ENCODE assay signal across 34 mouse cellular contexts in the genomic region with DNA sequence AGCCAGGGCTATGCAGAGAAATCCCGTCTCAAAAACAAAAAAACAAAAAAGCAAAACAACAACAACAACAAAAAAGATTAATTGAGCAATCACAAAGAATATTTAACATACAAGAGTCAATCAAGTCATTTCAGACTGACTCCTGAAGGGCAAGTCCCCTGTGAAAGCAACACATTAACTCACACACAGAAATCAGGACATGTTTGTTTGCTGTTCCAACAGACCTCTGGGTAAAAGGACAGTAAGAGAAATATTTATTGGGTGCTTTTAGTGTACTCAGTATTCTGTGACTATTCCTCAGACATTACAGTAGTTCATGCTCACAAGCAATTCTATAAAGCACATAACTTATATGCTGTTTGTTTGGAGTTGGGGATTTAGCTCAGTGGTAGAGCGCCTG.
"Had no signal": no experiment of that assay in that cellular context is flagged by ENCODE, and none has a peak within 500 bp of the region (broad histone marks: within the 10 kb centered on the region; RNA-seq: fewer than 3 reads in every experiment).

No protein-coding gene starts in this region.

- H3K4me3 ChIP-seq: heart, adult 2 months; heart, embryonic 10.5 days; heart, embryonic 12.5 days; heart, embryonic 13.5 days; heart, embryonic 15.5 days; hindbrain, embryonic 10.5 days; hindbrain, embryonic 12.5 days; hindbrain, embryonic 13.5 days; hindbrain, embryonic 15.5 days; intestine, embryonic 15.5 days; kidney, embryonic 15.5 days; layer of hippocampus, adult 2 months had no signal

- H3K4me2 ChIP-seq: heart, embryonic 11.5 days; heart, embryonic 12.5 days; heart, embryonic 13.5 days; heart, embryonic 15.5 days; hindbrain, embryonic 12.5 days; hindbrain, embryonic 13.5 days; hindbrain, embryonic 14.5 days; hindbrain, embryonic 15.5 days; intestine, embryonic 15.5 days; kidney, embryonic 15.5 days had no signal

- H3K27ac ChIP-seq: heart, adult 2 months; heart, embryonic 13.5 days; heart, embryonic 15.5 days; hindbrain, embryonic 10.5 days; hindbrain, embryonic 12.5 days; hindbrain, embryonic 13.5 days; hindbrain, embryonic 14.5 days; hindbrain, embryonic 15.5 days; hindbrain, postnatal 0 days; intestine, embryonic 15.5 days; kidney, embryonic 15.5 days; kidney, postnatal 0 days; layer of hippocampus, adult 2 months had no signal

- DNase-seq: heart, adult 2 months; heart, postnatal 10 days; heart, postnatal 14 days; heart, postnatal 36 days; heart, postnatal 4 days; kidney, adult 11 months; kidney, adult 18-20 months; kidney, adult 2 months; kidney, adult 8-10 months; kidney, adult 9 months; kidney, postnatal 14 days; kidney, postnatal 25 days; kidney, postnatal 36 days; layer of hippocampus, adult 9-11 months; layer of hippocampus, postnatal 36 days had no signal

- H3K9ac ChIP-seq: heart, embryonic 12.5 days; heart, embryonic 13.5 days; heart, embryonic 15.5 days; hindbrain, embryonic 12.5 days; hindbrain, embryonic 13.5 days; hindbrain, embryonic 14.5 days; hindbrain, embryonic 15.5 days; intestine, embryonic 15.5 days; kidney, embryonic 15.5 days had no signal

- H3K36me3 ChIP-seq: heart, embryonic 10.5 days; heart, embryonic 12.5 days; heart, embryonic 13.5 days; heart, embryonic 15.5 days; hindbrain, embryonic 10.5 days; hindbrain, embryonic 12.5 days; hindbrain, embryonic 13.5 days; hindbrain, embryonic 15.5 days; intestine, embryonic 15.5 days; kidney, embryonic 15.5 days had no signal

- ATAC-seq: hindbrain, embryonic 16.5 days; hindbrain, postnatal 0 days; inflammation-experienced regulatory T-cells, adult 6 months; intestine, embryonic 15.5 days; intestine, embryonic 16.5 days; intestine, postnatal 0 days had no signal

- H3K27me3 ChIP-seq: heart, embryonic 12.5 days; heart, embryonic 13.5 days; heart, embryonic 15.5 days; hindbrain, embryonic 12.5 days; hindbrain, embryonic 13.5 days; hindbrain, embryonic 15.5 days; intestine, embryonic 15.5 days; kidney, embryonic 15.5 days had no signal

- H3K9me3 ChIP-seq: heart, embryonic 10.5 days; heart, embryonic 12.5 days; heart, embryonic 13.5 days; heart, embryonic 15.5 days; hindbrain, embryonic 10.5 days; hindbrain, embryonic 12.5 days; hindbrain, embryonic 13.5 days; hindbrain, embryonic 15.5 days; intestine, embryonic 15.5 days; kidney, embryonic 15.5 days had no signal
